Mouse (Mus musculus): ENCODE measurements around the gene Dab1.

GRCm38 (mm10) chr4:104694188-104694587 lies 1075.0 kb downstream of the Dab1 start:
- TF ChIP-seq CTCF (IDR thresholded peaks at IDR 0.05; ENCODE audit: borderline replicate concordance, insufficient read depth, low read depth, low read length) (no peak), POLR2A (IDR thresholded peaks at IDR 0.05; ENCODE audit: borderline replicate concordance, insufficient read depth, low read length) (no peak)
